Mouse (Mus musculus) midbrain, embryonic 11.5 days (tissue): ENCODE data around the gene Osbpl11. TPM values are rescaled to one million over a fixed set of nuclear protein-coding genes. Genes with fewer than 3 reads are reported as not detected.
A peak's percentile ranks its signal among the peaks of the same experiment; 100 is the strongest.
"Not testable (repeated sequence)": the region's sequence is repeated elsewhere in the genome, so short reads cannot be mapped to it uniquely, and the experiment has no call there.

Experiments used
- ATAC-seq: fragments of 200-750 bp; cut with Nextera tagmentation; 2 replicates; pipeline ENCODE4 v1.8.0; 2017; ENCODE audit warnings: moderate TSS enrichment, moderate library complexity; ENCODE audit not compliant: low FRiP score
- DNase-seq: peaks from one replicate; pipeline ENCODE4 v3.0.0; 2015; ENCODE audit warnings: low spot score; ENCODE audit errors: missing footprints
- H3K27ac ChIP-seq: fragments of 300-500 bp; sonication (generic); 2 replicates; pipeline ENCODE4 v1.5.1; 2014; ENCODE audit warnings: low read depth, low read length
- H3K27me3 ChIP-seq: fragments of 300-500 bp; sonication (generic); 2 replicates; pipeline ENCODE4 v1.6.1; 2014; ENCODE audit warnings: mild to moderate bottlenecking, low read length, moderate library complexity, mixed read lengths; ENCODE audit not compliant: control insufficient read depth, insufficient read depth
- H3K36me3 ChIP-seq: fragments of 300-500 bp; sonication (generic); 2 replicates; pipeline ENCODE4 v1.6.1; 2014; ENCODE audit warnings: mild to moderate bottlenecking, low read length, moderate library complexity, mixed read lengths; ENCODE audit not compliant: control insufficient read depth, insufficient read depth
- H3K4me1 ChIP-seq: fragments of 300-500 bp; sonication (generic); 2 replicates; pipeline ENCODE4 v1.6.1; 2014; ENCODE audit warnings: low read length; ENCODE audit not compliant: control insufficient read depth, insufficient read depth
- H3K4me2 ChIP-seq: fragments of 300-500 bp; sonication (generic); 2 replicates; pipeline ENCODE4 v1.6.1; 2014; ENCODE audit warnings: mild to moderate bottlenecking, moderate library complexity
- H3K4me3 ChIP-seq: fragments of 300-500 bp; sonication (generic); 2 replicates; pipeline ENCODE4 v1.5.1; 2014; ENCODE audit warnings: low read depth, low read length
- H3K9ac ChIP-seq: fragments of 300-500 bp; sonication (generic); 2 replicates; pipeline ENCODE4 v1.6.1; 2014; ENCODE audit warnings: low read length
- H3K9me3 ChIP-seq: fragments of 300-500 bp; sonication (generic); 2 replicates; pipeline ENCODE4 v1.6.1; 2016; ENCODE audit warnings: low read length; ENCODE audit not compliant: control insufficient read depth
- WGBS: fragments of 180-500 bp; shearing (Covaris S2); extraction: QIAGEN DNeasy Blood & Tissue Kit; methylation state at CpG from one replicate; pipeline ENCODE4 v1.1.7; 2014; 5-methylcytosine and 5-hydroxymethylcytosine counted together
- polyA plus RNA-seq: library from polyadenylated mRNA; unstranded; fragments of >200 nt; fragmentation: Nextera tagmentation; extraction: Ambion mirVana; gene quantifications from 2 replicates; pipeline ENCODE4 v1.2.1, GENCODE M21; 2014

The Osbpl11 gene
- polyA plus RNA-seq, 1 experiment from 2014 or later = 25.2 TPM

DNA sequence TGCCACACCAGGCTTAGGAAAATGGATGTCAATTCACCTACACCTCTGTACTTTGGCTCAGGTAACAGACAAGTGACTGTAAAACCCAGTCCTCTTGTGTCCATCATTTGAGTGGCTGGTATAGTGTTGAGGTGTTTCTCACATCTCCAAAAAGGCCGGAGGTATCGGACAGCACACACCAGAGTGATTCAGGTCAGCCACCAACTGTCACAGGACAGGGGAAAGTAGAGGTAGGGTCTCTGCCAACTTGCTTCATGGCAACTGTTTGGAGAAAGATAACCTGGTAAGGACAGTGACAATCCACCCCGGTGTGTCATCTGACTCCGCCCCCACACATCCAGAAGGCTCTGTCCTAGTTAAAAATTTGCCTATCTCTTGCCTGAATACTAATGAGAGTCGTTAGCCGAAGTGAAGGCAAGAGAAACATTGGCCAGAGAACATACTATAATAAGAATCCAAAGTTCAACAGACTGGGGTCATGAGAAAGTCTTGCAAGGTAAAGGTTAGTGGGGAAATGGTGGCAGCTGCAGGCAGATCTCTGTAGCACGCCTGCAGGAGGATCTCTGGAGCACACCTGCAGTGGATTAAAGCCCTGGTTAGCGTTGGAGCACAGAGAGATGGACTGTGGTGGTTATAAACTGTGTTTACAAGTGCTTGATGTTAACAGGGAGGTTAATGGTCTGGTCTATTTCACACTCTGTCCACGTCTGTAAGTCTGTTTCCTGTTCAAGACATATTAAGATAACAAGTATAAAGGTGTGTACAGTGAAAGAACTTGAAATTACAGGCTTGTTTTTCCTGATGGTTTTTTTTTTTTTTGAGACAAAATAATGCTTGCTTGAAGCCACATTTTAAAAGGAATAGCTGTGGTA is 13.9 kb upstream of the Osbpl11 start:
- H3K4me2 ChIP-seq = no peak overlapping the region
- no peaks in the 10 kb centered on the region for H3K36me3 ChIP-seq
- no peak overlapping the region for H3K9ac ChIP-seq
- ATAC-seq (no peak), DNase-seq (peak; percentile 33)
- H3K27ac ChIP-seq = no peak overlapping the region
- 81% methylated on average over 9 of the region's 9 CpGs for WGBS
- no peaks in the 10 kb centered on the region for H3K4me1 ChIP-seq
- H3K27me3 ChIP-seq = no peaks in the 10 kb centered on the region
- H3K4me3 ChIP-seq = no peak overlapping the region
- H3K9me3 ChIP-seq = no peaks in the 10 kb centered on the region

- H3K27ac ChIP-seq = no peak overlapping the region
- H3K4me1 ChIP-seq = no peaks in the 10 kb centered on the region
- peak; percentile 44 for DNase-seq
- no peak overlapping the region for H3K9ac ChIP-seq
- H3K36me3 ChIP-seq = no peaks in the 10 kb centered on the region
- ATAC-seq = no peak
- WGBS = 83% methylated on average over 6 of the region's 6 CpGs
- no peak overlapping the region for H3K4me2 ChIP-seq
- no peaks in the 10 kb centered on the region for H3K27me3 ChIP-seq
- H3K4me3 ChIP-seq = no peak overlapping the region
- H3K9me3 ChIP-seq = no peaks in the 10 kb centered on the region
Measured at GRCm38 (mm10) chr16:33171800-33172199, 13.1 kb upstream of the Osbpl11 start.

- WGBS = 82% methylated on average over 5 of the region's 5 CpGs
- DNase-seq = peak; percentile 49
- H3K27ac ChIP-seq = no peak overlapping the region
- H3K4me2 ChIP-seq = no peak overlapping the region
- H3K4me3 ChIP-seq = no peak overlapping the region
- no peaks in the 10 kb centered on the region for H3K27me3 ChIP-seq
- ATAC-seq = no peak
- H3K9ac ChIP-seq = no peak overlapping the region
- H3K9me3 ChIP-seq = no peaks in the 10 kb centered on the region
- no peaks in the 10 kb centered on the region for H3K4me1 ChIP-seq
- H3K36me3 ChIP-seq = no peaks in the 10 kb centered on the region
Measured at GRCm38 (mm10) chr16:33173151-33173550, 11.7 kb upstream of the Osbpl11 start.

DNA sequence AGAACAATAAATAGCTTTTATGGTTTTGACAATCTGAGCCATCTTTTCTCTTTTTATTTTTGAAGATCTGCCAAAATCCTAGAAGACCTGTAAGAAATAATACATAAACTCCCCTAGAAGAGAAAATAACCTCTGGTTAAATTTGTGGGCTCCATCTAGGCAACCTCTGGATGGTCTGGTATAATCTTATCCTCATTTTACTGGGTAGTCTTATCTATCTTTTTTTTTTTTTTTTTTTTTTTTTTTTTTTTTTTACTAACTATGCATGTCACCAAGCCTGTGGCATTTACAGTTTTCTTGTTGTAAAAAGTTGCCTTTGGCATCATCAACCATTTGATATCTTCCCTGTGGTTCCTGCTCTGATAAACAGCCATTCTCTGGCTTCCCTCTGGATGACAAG is 10.2 kb upstream of the Osbpl11 start:
- H3K27ac ChIP-seq = no peak overlapping the region

DNA sequence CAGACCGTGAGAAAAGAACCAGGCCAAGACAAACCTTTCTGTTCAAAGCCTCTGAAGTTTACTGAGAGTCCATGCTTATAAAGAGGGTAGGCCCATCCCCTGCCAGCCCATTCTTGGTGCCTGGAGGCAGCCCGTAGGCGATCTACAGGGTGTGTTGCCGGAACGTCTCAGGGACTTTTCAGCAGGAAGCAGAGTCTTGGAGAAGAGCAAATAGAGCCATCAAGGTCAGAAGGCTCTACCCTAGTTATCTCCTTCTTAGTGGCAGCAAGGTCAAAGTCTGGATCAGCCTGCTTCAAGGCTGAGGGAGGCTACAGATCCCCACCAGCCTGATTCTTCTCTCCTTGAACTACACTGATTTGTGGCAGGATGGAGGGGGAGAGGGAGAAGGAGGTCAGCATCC is 8.0 kb upstream of the Osbpl11 start:
- H3K36me3 ChIP-seq, ATAC-seq, H3K27me3 ChIP-seq, H3K9ac ChIP-seq, H3K4me1 ChIP-seq, H3K9me3 ChIP-seq, H3K27ac ChIP-seq, H3K4me2 ChIP-seq, H3K4me3 ChIP-seq: not testable (repeated sequence)
- peak; percentile 47 for DNase-seq
- WGBS = 93% methylated on average over 5 of the region's 5 CpGs

More for the DNA sequence above, 10.2 kb upstream of the Osbpl11 start:
- Histone ChIP-seq H3K9me3 (no peaks in the 10 kb centered on the region), H3K27me3 (no peaks in the 10 kb centered on the region), H3K4me2 (no peak overlapping the region), H3K4me3 (no peak overlapping the region), H3K9ac (no peak overlapping the region), H3K4me1 (no peaks in the 10 kb centered on the region), H3K36me3 (no peaks in the 10 kb centered on the region)
- ATAC-seq = no peak
- DNase-seq = no peak

DNA sequence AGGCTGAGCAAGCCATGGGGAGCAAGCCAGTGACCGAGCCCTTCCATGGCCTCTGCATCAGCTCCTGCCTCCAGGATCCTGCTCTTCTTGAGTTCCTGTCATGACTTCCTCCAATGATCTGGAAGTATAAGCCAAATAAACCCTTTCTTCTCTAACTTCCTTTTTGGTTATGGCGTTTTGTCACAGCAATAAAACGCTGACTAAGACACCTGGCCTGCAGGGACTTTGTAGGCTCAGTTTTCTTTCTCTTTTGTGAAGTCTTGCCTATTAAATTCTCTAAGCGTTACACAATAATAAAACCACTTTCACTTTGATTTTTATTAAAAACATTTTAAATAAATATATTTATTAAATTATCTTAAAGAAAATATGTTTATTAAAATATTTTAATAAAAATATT is 7.1 kb upstream of the Osbpl11 start:
- no peak overlapping the region for H3K4me2 ChIP-seq
- no peaks in the 10 kb centered on the region for H3K4me1 ChIP-seq
- no peaks in the 10 kb centered on the region for H3K36me3 ChIP-seq
- DNase-seq (peak; percentile 33), ATAC-seq (no peak)
- WGBS = 94% methylated on average over 4 of the region's 4 CpGs
- H3K9ac ChIP-seq = no peak overlapping the region
- H3K27ac ChIP-seq = no peak overlapping the region
- H3K27me3 ChIP-seq = no peaks in the 10 kb centered on the region
- no peaks in the 10 kb centered on the region for H3K9me3 ChIP-seq
- H3K4me3 ChIP-seq = no peak overlapping the region

DNA sequence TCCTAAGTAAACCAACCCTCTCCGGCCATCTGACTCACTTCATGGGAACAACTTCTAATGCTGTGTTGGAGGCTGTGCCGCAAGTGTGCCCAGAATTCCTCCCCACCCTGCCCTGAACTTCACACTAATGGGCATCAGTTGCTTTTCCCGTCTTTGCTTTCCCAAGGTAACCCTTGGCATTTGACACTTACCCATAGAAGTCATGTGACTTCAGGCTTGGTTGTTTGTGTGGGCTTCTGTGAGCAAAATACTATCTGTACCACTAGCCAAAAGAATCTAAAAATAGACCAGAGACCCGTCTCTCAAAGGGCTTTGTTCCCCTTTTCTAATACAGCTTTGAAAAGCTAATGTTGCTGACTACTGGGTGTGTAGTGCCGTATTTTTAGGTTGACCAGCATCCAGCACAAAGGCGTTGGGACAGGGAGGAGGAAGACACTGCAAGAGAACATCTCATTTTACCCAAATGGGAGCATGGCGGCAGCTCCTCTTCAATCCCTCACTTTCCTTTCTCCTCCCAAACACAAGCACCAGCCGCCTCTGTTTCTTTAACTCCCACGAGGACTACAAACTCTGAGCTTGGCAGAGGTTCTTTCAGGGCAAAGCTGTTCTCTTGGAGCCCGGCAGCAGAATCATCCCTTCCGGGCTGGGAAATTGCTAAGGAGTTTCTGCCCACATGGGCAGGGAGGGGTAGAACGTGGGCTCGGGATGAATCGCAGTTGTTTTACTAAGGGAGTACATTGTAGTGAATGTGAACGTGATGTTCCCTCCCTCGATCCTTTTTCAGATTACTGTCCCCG is 6.4 kb upstream of the Osbpl11 start:
- no peak overlapping the region for H3K4me2 ChIP-seq
- no peaks in the 10 kb centered on the region for H3K4me1 ChIP-seq
- peak; percentile 72 for DNase-seq
- H3K9me3 ChIP-seq = no peaks in the 10 kb centered on the region
- no peak overlapping the region for H3K4me3 ChIP-seq
- H3K9ac ChIP-seq = no peak overlapping the region
- 74% methylated on average over 17 of the region's 17 CpGs for WGBS
- H3K27me3 ChIP-seq = no peaks in the 10 kb centered on the region
- H3K36me3 ChIP-seq = no peaks in the 10 kb centered on the region
- no peak for ATAC-seq
- no peak overlapping the region for H3K27ac ChIP-seq

DNA sequence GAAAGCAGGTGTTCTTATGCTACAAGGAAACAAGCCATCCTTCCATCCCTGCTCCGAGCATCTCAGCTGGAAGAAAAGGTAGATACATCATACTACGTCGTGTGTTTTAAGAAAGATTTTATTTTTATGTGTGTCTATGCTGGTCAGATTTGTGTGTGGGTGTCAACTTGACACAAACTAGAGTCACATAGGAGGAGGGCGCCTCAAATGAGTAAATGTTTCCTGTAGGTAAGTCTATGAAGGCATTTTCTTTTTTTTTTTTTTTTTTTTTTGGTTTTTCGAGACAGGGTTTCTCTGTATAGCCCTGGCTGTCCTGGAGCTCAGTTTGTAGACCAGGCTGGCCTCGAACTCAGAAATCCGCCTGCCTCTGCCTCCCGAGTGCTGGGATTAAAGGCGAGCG is 5.6 kb upstream of the Osbpl11 start:
- 94% methylated on average over 9 of the region's 10 CpGs for WGBS
- not testable (repeated sequence) for H3K27me3 ChIP-seq, H3K4me1 ChIP-seq, H3K9ac ChIP-seq, H3K27ac ChIP-seq, H3K4me3 ChIP-seq, ATAC-seq, H3K36me3 ChIP-seq, H3K9me3 ChIP-seq, H3K4me2 ChIP-seq
- DNase-seq = peak; percentile 59

GRCm38 (mm10) chr16:33179911-33180310 is 5.0 kb upstream of the Osbpl11 start:
- no peak for ATAC-seq
- H3K4me2 ChIP-seq = no peak overlapping the region
- 83% methylated on average over 3 of the region's 3 CpGs for WGBS

More at GRCm38 (mm10) chr16:33179911-33180310, 5.0 kb upstream of the Osbpl11 start:
- Histone ChIP-seq H3K4me1 (no peaks in the 10 kb centered on the region), H3K27me3 (no peaks in the 10 kb centered on the region), H3K27ac (no peak overlapping the region), H3K4me3 (no peak overlapping the region), H3K9me3 (no peaks in the 10 kb centered on the region), H3K9ac (no peak overlapping the region), H3K36me3 (no peaks in the 10 kb centered on the region)
- DNase-seq = peak; percentile 39
